Mouse (Mus musculus): ENCODE data around the gene Slc35f3. TPM values are rescaled to one million over a fixed set of nuclear protein-coding genes. Genes with fewer than 3 reads are reported as not detected.
A peak's percentile ranks its signal among the peaks of the same experiment; 100 is the strongest.
"Not testable (repeated sequence)": the region's sequence is repeated elsewhere in the genome, so short reads cannot be mapped to it uniquely, and the experiment has no call there.

Gene Slc35f3
- polyA plus RNA-seq, 1 experiment from 2014 or later, result not detected

DNA sequence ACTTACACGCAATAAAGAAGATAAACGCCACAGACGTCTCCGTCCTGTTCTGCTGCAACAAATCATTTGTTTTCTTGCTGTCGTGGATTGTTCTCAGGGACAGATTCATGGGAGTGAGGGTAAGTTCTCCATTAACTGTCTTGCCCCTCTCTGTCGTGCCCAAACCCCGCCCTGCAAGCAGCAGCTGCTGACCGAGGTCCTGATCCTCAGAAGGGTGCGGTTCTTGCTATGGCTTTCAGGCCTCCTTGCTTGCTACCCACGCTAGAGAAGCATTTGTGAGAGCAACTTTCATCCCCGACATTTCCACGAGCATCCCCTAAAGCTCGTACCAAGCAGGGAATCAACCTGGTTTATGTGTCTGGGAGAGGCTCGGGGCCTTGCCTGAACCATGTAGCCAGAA, 83.9 kb downstream of the Slc35f3 start:
- no peak overlapping the region for H3K4me2 ChIP-seq (ENCODE audit: low read depth, low read length)
- H3K9me3 ChIP-seq (ENCODE audit: low read length), result no peaks in the 10 kb centered on the region
- ATAC-seq (no peak), DNase-seq (no peak)
- H3K27ac ChIP-seq (ENCODE audit: low read depth), result no peak overlapping the region
- H3K36me3 ChIP-seq (replicated peaks; ENCODE audit: insufficient read depth, low read length), result no peaks in the 10 kb centered on the region
- 33% methylated on average over 14 of the region's 14 CpGs for WGBS (ENCODE audit: insufficient replicate concordance)
- no peak overlapping the region for H3K4me3 ChIP-seq (ENCODE audit: low read depth, low read length)
- H3K9ac ChIP-seq (replicated peaks), result no peak overlapping the region
- no peaks in the 10 kb centered on the region for H3K27me3 ChIP-seq (ENCODE audit: insufficient read depth, low read length)
- TF ChIP-seq CTCF (IDR thresholded peaks at IDR 0.05; ENCODE audit: low read depth), result no peak
- no peaks in the 10 kb centered on the region for H3K4me1 ChIP-seq (ENCODE audit: insufficient read depth)

- no peaks in the 10 kb centered on the region for H3K27me3 ChIP-seq (ENCODE audit: insufficient read depth, low read length)
- no peaks in the 10 kb centered on the region for H3K9me3 ChIP-seq (ENCODE audit: low read length)
- ATAC-seq, result no peak
- H3K4me1 ChIP-seq (ENCODE audit: insufficient read depth), result no peaks in the 10 kb centered on the region
- DNase-seq, result peak; percentile 38
- H3K36me3 ChIP-seq (replicated peaks; ENCODE audit: insufficient read depth, low read length), result no peaks in the 10 kb centered on the region
- 43% methylated on average over 5 of the region's 5 CpGs for WGBS (ENCODE audit: insufficient replicate concordance)
- H3K9ac ChIP-seq (replicated peaks), result no peak overlapping the region
- H3K4me3 ChIP-seq (ENCODE audit: low read depth, low read length), result no peak overlapping the region
- no peak overlapping the region for H3K4me2 ChIP-seq (ENCODE audit: low read depth, low read length)
- no peak overlapping the region for H3K27ac ChIP-seq (ENCODE audit: low read depth)
- TF ChIP-seq EP300 (IDR thresholded peaks at IDR 0.05; ENCODE audit: low read depth), result no peak
- peak; percentile 72 for TF ChIP-seq CTCF (IDR thresholded peaks at IDR 0.05; ENCODE audit: low read depth)
Observed at GRCm38 (mm10) chr8:126382749-126383148, 84.4 kb downstream of the Slc35f3 start.

- Histone ChIP-seq H3K4me2 (ENCODE audit: low read depth, low read length) (no peak overlapping the region), H3K9ac (replicated peaks) (no peak overlapping the region), H3K4me3 (ENCODE audit: low read depth, low read length) (no peak overlapping the region), H3K27ac (ENCODE audit: low read depth) (no peak overlapping the region), H3K4me1 (ENCODE audit: insufficient read depth) (no peaks in the 10 kb centered on the region), H3K36me3 (replicated peaks; ENCODE audit: insufficient read depth, low read length) (no peaks in the 10 kb centered on the region), H3K27me3 (ENCODE audit: insufficient read depth, low read length) (no peaks in the 10 kb centered on the region), H3K9me3 (ENCODE audit: low read length) (no peaks in the 10 kb centered on the region)
- peak; percentile 31; the same call in 1 of the 2 replicates for ATAC-seq
- TF ChIP-seq EP300 (IDR thresholded peaks at IDR 0.05; ENCODE audit: low read depth), result no peak
- no peak for TF ChIP-seq CTCF (IDR thresholded peaks at IDR 0.05; ENCODE audit: low read depth)
- WGBS (ENCODE audit: insufficient replicate concordance), result 82% methylated on average over 4 of the region's 4 CpGs
- peak; percentile 41 for DNase-seq
Observed at GRCm38 (mm10) chr8:126387566-126387965, 89.2 kb downstream of the Slc35f3 start.

DNA sequence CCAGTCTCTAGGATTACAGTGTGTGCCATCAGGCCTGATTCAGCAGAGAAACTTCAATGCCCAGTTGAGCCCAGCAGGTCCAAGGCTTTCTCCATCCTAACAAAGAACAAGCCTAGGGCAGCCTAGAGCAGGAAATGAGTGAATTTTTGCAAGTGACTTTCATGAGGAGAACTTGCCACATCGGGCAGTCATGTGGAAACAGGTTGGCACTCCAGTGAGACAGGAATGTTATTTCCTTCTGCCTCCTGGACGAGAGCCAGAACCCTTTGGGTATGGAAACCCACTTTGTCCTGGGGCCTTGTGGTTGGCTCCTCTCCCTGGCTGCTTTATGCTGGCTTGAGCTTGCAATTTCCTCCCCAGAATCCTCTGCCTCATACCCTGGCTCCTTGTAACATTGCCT, 93.2 kb downstream of the Slc35f3 start:
- no peak overlapping the region for H3K4me2 ChIP-seq (ENCODE audit: low read depth, low read length)
- H3K9me3 ChIP-seq (ENCODE audit: low read length), result no peaks in the 10 kb centered on the region
- H3K4me3 ChIP-seq (ENCODE audit: low read depth, low read length), result no peak overlapping the region
- no peaks in the 10 kb centered on the region for H3K36me3 ChIP-seq (replicated peaks; ENCODE audit: insufficient read depth, low read length)
- TF ChIP-seq CTCF (IDR thresholded peaks at IDR 0.05; ENCODE audit: low read depth) (no peak), EP300 (IDR thresholded peaks at IDR 0.05; ENCODE audit: low read depth) (no peak)
- H3K4me1 ChIP-seq (ENCODE audit: insufficient read depth), result no peaks in the 10 kb centered on the region
- no peak overlapping the region for H3K27ac ChIP-seq (ENCODE audit: low read depth)
- WGBS (ENCODE audit: insufficient replicate concordance), result 55% methylated on average over 2 of the region's 2 CpGs
- DNase-seq (no peak), ATAC-seq (no peak)
- no peaks in the 10 kb centered on the region for H3K27me3 ChIP-seq (ENCODE audit: insufficient read depth, low read length)
- H3K9ac ChIP-seq (replicated peaks), result no peak overlapping the region

DNA sequence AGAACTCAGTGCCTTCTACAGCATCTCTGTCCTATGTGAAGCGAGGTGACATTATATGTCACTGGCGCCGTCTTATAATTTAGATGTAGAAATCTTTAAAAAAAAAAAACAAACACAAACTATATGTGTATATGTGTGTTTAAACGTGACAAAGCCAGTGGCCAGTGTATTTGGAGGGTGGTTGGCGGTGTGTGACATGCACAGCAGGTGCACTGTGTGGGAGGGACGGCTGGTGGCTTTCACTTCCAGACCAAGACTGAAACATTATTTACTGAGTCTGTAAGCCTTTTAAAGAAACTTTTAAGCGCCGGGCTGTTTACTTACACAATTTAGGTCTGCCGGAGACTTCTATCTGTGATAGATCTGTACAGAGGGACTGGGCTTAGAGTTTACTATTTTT, 97.0 kb downstream of the Slc35f3 start:
- TF ChIP-seq CTCF (IDR thresholded peaks at IDR 0.05; ENCODE audit: low read depth) (no peak), EP300 (IDR thresholded peaks at IDR 0.05; ENCODE audit: low read depth) (no peak)
- no peaks in the 10 kb centered on the region for H3K4me1 ChIP-seq (ENCODE audit: insufficient read depth)
- WGBS (ENCODE audit: insufficient replicate concordance), result 74% methylated on average over 9 of the region's 9 CpGs
- H3K27me3 ChIP-seq (ENCODE audit: insufficient read depth, low read length), result no peaks in the 10 kb centered on the region
- no peak overlapping the region for H3K27ac ChIP-seq (ENCODE audit: low read depth)
- H3K9me3 ChIP-seq (ENCODE audit: low read length), result no peaks in the 10 kb centered on the region
- no peaks in the 10 kb centered on the region for H3K36me3 ChIP-seq (replicated peaks; ENCODE audit: insufficient read depth, low read length)
- DNase-seq (no peak), ATAC-seq (no peak)
- no peak overlapping the region for H3K4me2 ChIP-seq (ENCODE audit: low read depth, low read length)
- H3K9ac ChIP-seq (replicated peaks), result no peak overlapping the region
- no peak overlapping the region for H3K4me3 ChIP-seq (ENCODE audit: low read depth, low read length)

DNA sequence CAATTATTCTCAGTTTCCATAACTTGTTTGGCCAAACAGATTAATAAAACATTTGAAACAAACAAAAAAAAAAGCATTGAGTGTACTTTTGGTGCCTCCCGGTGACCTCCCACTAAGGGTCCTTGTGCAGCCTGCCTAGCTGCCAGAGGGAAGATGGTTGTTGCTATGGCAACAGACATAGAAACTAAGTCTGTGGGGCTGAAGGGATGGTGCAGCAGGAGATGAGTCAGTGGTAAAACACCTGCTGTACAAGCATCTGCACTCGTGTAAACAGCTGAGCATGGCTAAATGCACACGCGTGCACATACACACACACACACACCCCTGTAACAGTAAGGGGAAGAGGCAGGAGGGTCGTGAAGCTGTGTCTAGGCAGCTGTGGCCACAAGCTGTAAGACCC, 97.6 kb downstream of the Slc35f3 start:
- no peak overlapping the region for H3K27ac ChIP-seq (ENCODE audit: low read depth)
- no peaks in the 10 kb centered on the region for H3K27me3 ChIP-seq (ENCODE audit: insufficient read depth, low read length)
- H3K9me3 ChIP-seq (ENCODE audit: low read length), result no peaks in the 10 kb centered on the region
- H3K9ac ChIP-seq (replicated peaks), result no peak overlapping the region
- DNase-seq, result no peak
- no peak overlapping the region for H3K4me2 ChIP-seq (ENCODE audit: low read depth, low read length)
- TF ChIP-seq CTCF (IDR thresholded peaks at IDR 0.05; ENCODE audit: low read depth), result no peak
- no peak for TF ChIP-seq EP300 (IDR thresholded peaks at IDR 0.05; ENCODE audit: low read depth)
- no peak for ATAC-seq
- WGBS (ENCODE audit: insufficient replicate concordance), result 73% methylated on average over 5 of the region's 5 CpGs
- no peaks in the 10 kb centered on the region for H3K4me1 ChIP-seq (ENCODE audit: insufficient read depth)
- H3K36me3 ChIP-seq (replicated peaks; ENCODE audit: insufficient read depth, low read length), result no peaks in the 10 kb centered on the region
- no peak overlapping the region for H3K4me3 ChIP-seq (ENCODE audit: low read depth, low read length)

GRCm38 (mm10) chr8:126398349-126398748, 100.0 kb downstream of the Slc35f3 start:
- Histone ChIP-seq H3K27ac (ENCODE audit: low read depth) (no peak overlapping the region), H3K9me3 (ENCODE audit: low read length) (no peaks in the 10 kb centered on the region), H3K9ac (replicated peaks) (no peak overlapping the region), H3K4me2 (ENCODE audit: low read depth, low read length) (no peak overlapping the region), H3K36me3 (replicated peaks; ENCODE audit: insufficient read depth, low read length) (no peaks in the 10 kb centered on the region), H3K27me3 (ENCODE audit: insufficient read depth, low read length) (no peaks in the 10 kb centered on the region), H3K4me3 (ENCODE audit: low read depth, low read length) (no peak overlapping the region), H3K4me1 (ENCODE audit: insufficient read depth) (no peaks in the 10 kb centered on the region)
- TF ChIP-seq EP300 (IDR thresholded peaks at IDR 0.05; ENCODE audit: low read depth) (no peak), CTCF (IDR thresholded peaks at IDR 0.05; ENCODE audit: low read depth) (peak; percentile 60)
- DNase-seq, result no peak
- ATAC-seq, result no peak
- WGBS (ENCODE audit: insufficient replicate concordance), result 71% methylated on average over 3 of the region's 3 CpGs

GRCm38 (mm10) chr8:126404550-126404949, 106.2 kb downstream of the Slc35f3 start:
- DNase-seq; H3K4me2 ChIP-seq (ENCODE audit: low read depth, low read length); H3K27ac ChIP-seq (ENCODE audit: low read depth); H3K9me3 ChIP-seq (ENCODE audit: low read length); H3K27me3 ChIP-seq (ENCODE audit: insufficient read depth, low read length); H3K36me3 ChIP-seq (replicated peaks; ENCODE audit: insufficient read depth, low read length); ATAC-seq; H3K9ac ChIP-seq (replicated peaks); H3K4me1 ChIP-seq (ENCODE audit: insufficient read depth); H3K4me3 ChIP-seq (ENCODE audit: low read depth, low read length): not testable (repeated sequence)
